Mouse (Mus musculus): ENCODE measurements around the gene Soat1.

Gene Soat1

GRCm38 (mm10) chr1:156464963-156465362 is 9.2 kb downstream of the Soat1 start:
- no peak for DNase-seq (ENCODE audit: low read depth, low spot score)

- DNase-seq (ENCODE audit: low read depth, low spot score): no peak
Measured at GRCm38 (mm10) chr1:156463981-156464853, 9.9 kb downstream of the Soat1 start.

DNA sequence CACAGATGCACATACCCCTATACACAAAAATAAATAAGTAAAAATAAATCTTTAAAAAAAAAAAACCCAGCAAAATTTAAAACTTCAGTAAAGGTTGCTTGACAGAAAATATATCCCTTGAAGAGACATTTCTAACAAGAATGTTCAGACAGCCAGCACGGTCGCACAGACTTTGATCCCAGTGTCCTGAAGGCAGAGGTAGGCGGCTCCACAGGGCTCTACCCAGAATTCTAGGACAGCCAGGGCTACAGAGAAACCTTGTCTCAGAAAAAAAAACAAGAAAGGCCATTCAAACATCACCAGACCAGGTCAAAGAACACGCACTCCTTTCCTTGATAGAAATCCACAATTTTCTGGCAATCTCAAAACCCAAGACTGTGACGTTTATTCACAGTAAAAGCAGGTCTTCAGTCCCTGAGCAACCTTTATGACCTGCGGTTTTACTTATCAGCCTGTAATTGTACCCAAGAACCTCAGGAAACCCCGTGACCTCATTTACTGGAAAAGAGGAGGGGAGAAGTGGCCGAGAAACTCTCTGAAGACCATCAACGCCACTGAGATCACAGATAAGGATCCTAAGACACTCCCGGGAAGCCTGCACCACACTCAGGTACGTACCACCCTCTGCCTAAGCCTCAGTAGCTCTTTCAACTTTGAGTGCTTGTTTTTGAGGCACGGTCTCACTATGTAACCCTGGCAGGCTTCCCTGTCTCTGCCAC is 11.7 kb downstream of the Soat1 start:
- DNase-seq (ENCODE audit: low read depth, low spot score): peak; percentile 31

DNA sequence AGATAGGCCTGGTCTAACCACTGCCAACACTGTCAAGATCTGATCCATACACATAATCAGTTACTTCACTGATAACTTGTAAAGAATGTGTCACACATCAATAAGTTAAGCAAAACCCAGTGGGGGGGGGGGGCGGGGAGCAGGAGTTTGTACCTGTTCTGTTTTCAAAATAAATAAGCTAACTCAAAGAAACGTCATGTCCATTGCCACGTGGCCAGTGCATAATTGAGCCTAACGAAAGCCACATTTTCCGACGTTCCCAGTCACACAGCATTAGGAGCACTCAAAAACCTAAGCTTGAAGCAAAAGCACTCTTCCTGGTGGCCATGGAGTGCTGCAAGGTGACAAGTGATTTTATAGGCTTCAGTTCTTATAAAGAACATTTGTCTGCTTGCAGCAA is 13.1 kb downstream of the Soat1 start:
- DNase-seq (ENCODE audit: low read depth, low spot score): no peak

GRCm38 (mm10) chr1:156460216-156460615 is 13.9 kb downstream of the Soat1 start:
- DNase-seq (ENCODE audit: low read depth, low spot score): peak; percentile 18

- DNase-seq (ENCODE audit: low read depth, low spot score): peak; percentile 51
Measured at GRCm38 (mm10) chr1:156459690-156460089, 14.4 kb downstream of the Soat1 start.

DNA sequence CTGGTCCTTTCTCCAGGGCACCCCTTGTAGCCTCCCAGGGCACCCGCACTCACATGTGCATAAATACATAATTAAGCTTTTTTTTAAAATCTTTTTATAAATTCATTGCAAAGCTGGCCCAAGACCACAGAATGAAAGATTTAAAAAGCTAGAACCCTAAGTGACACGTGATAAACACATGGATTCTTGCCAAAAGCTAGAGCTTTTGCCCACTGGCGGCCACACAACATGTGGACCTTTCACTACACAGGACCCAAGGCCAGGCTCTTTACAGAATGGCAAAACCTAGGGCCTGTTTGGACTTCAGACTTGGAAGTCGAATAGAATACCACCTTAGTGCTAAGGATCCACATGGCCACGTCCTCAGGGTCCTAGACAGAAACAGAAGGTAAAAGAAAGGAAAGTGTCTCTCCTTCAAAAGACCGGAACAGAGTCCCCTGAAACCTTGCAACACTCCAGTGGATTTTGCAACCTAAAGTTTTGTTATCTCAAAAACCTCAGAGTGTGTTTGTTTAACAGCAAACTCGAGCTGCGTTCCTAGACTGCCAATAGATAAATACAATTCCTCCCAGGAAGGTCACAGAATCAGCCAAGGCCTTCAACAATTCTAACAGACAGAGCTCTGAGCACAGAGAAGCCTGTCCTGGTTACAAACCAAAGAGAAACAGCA is 15.6 kb downstream of the Soat1 start:
- no peak for DNase-seq (ENCODE audit: low read depth, low spot score)

DNA sequence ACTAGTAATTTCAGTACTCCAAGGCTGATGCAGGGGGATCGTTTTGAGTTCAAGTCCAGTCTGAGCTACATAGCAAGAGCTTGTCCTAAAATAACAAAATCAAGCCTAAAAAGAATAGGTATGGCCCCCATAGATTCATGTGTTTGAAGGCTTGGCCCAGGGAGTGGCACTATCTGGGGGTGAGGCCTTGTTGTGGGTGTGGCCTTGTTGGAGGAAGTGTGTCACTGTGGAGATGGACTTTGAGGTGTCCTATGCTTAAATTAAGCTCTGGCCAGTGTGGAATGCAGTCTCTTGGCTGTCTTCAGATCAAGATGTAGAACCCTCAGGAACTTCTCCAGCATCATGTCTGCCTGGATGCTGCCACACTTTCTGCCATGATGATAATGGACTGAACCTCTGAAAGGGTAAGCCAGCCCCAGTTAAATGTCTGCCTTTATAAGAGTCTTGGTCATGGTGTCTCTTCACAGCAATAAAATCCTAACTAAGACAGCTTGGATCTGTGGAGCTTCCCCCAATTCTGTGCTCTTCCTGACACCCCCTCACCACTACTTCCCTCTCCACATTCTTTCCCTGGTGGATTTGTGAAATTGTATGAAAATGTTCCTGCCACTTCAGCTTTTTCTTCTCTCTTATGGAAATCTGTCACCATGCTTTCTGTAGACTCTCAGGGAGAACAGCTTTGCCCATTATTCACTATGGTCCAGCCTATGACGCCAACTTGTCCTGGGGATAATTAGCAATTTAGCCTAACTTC is 18.9 kb downstream of the Soat1 start:
- no peak for DNase-seq (ENCODE audit: low read depth, low spot score)

DNA sequence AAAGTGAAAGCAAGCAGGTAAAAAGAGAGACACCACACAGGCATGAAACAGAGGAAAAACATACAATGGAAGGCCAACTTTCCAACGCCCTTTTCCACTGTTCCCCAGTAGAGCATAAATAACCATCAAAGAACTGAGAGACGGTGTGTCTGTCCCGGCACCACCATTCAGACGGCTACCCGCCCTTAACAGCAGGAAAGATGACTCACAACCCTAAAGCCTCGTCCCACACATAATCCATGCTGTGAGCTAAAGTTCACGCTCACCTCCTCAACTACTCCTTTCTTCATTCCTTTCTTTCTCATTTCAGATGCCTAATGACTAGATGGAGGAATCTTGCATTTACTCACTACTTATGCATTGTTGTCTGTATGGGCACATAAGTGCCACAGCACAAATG is 19.7 kb downstream of the Soat1 start:
- peak; percentile 33 for DNase-seq (ENCODE audit: low read depth, low spot score)

- DNase-seq (ENCODE audit: low read depth, low spot score): no peak
Measured at GRCm38 (mm10) chr1:156453876-156454275, 20.3 kb downstream of the Soat1 start.

DNA sequence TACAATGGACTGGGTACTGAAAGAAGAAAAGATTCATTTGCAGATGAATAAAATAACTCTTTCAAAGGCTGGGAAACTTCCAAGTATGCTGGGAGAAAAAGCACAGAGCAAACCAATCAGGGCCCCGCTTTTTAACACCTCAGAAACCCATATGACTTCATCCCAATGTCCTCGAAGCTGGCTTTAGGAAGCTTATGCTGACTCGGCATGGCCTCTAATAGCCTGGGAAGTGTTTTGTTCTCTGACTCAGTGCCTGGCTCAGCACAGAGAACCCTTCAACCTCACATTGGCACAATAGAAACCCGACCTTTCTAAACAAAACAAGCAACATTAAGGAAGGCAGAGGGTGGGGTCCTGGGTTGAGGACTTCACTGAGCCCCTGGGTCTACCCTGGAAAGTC is 23.7 kb downstream of the Soat1 start:
- DNase-seq (ENCODE audit: low read depth, low spot score): no peak

GRCm38 (mm10) chr1:156449691-156450090 is 24.4 kb downstream of the Soat1 start:
- DNase-seq (ENCODE audit: low read depth, low spot score): no peak

DNA sequence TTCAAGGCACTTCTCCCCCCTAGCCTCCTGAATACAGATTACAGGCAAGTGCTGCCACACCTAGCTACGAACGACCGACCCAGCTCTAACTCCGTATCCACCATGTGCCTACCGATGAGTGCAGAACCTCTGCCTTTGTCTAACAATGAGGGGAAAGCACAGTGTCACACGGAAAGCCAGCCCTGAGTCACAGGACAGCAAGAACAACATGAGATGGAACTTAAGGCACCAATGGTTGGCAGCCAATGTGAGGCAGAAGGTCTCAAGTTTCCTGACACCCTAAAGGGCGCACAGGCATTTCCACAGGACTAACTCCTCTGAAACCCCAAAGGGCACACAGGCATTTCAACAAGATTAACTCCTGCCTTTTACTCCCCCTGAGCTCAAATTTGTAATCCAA is 25.0 kb downstream of the Soat1 start:
- no peak for DNase-seq (ENCODE audit: low read depth, low spot score)

DNA sequence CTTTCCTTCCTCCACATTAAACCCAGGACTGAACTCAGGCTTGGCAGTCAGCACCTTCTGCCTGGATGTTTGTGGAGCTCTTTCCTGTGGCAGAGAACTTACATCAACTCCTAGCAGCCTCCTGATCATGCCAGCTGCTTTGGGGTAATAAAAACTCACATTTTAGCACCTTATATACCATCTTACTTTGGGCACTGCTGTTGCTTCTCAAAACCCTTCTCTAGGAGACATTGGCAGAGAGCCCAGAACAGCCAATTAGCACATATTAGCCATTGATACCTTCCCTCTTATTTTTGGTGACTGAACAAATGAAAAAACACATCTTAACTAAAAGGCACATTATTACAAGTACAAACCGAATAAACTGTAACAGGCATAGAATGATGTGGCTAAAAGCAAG is 29.1 kb downstream of the Soat1 start:
- no peak for DNase-seq (ENCODE audit: low read depth, low spot score)

- DNase-seq (ENCODE audit: low read depth, low spot score): no peak
Measured at GRCm38 (mm10) chr1:156442776-156443175, 31.4 kb downstream of the Soat1 start.

DNA sequence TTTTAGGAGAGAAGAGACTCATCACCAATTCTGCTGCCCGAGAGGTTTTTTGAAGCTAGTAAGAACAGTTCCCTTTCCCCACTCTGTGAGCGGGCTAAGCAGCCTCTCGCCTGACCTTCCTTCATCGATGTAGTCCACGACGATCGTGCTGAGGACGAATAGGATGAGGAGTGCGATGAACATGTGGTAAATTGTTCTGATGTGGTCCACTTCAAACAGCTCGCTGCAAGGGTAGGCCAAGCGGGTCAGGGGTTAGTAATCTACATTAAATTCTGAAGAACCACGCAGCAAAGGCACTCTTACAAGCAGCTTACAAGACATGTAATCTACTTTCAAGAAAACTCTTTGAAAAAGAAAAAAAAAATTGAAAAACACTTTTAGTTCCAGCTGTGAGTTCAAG is 31.9 kb downstream of the Soat1 start:
- no peak for DNase-seq (ENCODE audit: low read depth, low spot score)

- DNase-seq (ENCODE audit: low read depth, low spot score): peak; percentile 24
Measured at GRCm38 (mm10) chr1:156437726-156438125, 36.4 kb downstream of the Soat1 start.

DNA sequence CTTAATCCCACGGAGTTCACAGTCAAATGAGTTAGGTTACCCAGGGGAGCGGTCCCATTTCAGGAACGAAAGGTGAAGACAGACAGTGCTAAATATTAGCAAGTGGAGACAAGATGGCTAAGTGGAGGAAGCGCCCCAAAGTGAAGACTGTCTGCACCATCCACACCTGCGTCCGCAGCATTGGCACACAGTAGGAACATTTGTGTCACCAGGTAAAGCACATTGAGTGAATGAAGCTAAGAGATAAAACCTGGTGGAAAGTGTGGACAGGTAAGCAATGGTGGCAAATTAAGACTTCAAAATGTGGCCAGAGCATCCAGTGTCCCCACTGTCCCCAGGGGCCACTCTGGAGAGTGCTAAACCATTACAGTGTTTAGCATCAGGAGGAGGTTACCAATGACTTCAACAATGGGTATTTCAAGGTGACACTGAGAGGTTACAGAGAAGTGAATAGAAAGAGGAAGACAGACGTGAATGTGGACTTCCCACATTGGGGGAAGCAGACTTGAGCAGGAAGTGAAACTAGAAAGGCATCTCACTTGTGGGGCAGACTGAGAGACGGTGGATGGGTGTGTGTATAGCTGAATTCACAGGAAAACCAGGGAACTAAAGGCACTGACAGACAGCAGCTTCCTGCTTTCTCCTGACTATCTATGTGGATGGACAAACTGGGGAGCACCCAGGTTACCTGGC is 37.0 kb downstream of the Soat1 start:
- DNase-seq (ENCODE audit: low read depth, low spot score): peak; percentile 40

- DNase-seq (ENCODE audit: low read depth, low spot score): no peak
Measured at GRCm38 (mm10) chr1:156433497-156433896, 40.6 kb downstream of the Soat1 start.

DNA sequence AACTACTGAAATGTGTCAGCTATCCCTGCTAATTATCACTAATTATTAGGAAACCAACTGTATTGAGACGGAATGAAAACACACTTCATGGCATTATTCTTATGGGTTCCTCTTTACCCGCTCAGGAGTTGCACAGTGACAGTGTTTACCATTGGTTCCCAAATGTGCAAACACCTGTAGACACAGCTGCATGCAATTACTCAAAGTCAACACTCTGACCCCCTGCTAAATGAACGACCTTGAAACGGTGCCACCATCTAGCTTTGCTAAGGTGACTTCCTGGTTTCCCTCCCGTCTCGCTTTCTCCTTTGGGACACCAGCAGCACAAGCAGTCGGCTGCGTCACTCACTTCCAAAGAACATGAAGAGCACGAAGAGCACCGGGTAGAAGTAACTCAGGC is 41.6 kb downstream of the Soat1 start:
- no peak for DNase-seq (ENCODE audit: low read depth, low spot score)

- DNase-seq (ENCODE audit: low read depth, low spot score): no peak
Measured at GRCm38 (mm10) chr1:156428434-156428833, 45.7 kb downstream of the Soat1 start.
